Mouse (Mus musculus) CH12.LX (cell line): ENCODE measurements around the gene Trim39. TPM values are rescaled to one million over a fixed set of nuclear protein-coding genes. Genes with fewer than 3 reads are reported as not detected.

Experiments used
- DNase-seq: peaks from one replicate; pipeline ENCODE4 v3.0.0-alpha.2; 2013; ENCODE audit errors: extremely low read depth
- H3K27ac ChIP-seq: 2 replicates; pipeline ENCODE4 v1.5.1; 2012; ENCODE audit warnings: low read depth, mild to moderate bottlenecking, control low read depth, moderate library complexity; ENCODE audit not compliant: insufficient read depth
- H3K27me3 ChIP-seq: replicated peaks from 2 replicates; pipeline ENCODE3; 2012; ENCODE audit warnings: inconsistent platforms
- H3K36me3 ChIP-seq, 2 experiments: replicated peaks in 1 of 2; 2 replicates each; pipeline versions ENCODE3 to v1.6.1; 2012; ENCODE audit warnings: inconsistent platforms in 1 of 2, low read length in 1 of 2, mild to moderate bottlenecking in 1 of 2, mixed read lengths in 1 of 2, moderate library complexity in 1 of 2; ENCODE audit not compliant: control insufficient read depth in 1 of 2, insufficient read depth in 1 of 2
- H3K4me1 ChIP-seq, 2 experiments: 2 replicates each; pipeline ENCODE4 v1.6.1; 2012; ENCODE audit warnings: inconsistent platforms in 1 of 2, moderate library complexity in 1 of 2; ENCODE audit not compliant: insufficient read depth in 2 of 2, control insufficient read depth in 1 of 2
- H3K4me2 ChIP-seq: 2 replicates; pipeline ENCODE4 v1.6.1; 2012; ENCODE audit warnings: low read depth, mild to moderate bottlenecking, control low read depth; ENCODE audit not compliant: poor library complexity, insufficient read depth, severe bottlenecking
- H3K4me3 ChIP-seq, 3 experiments: fragments of 150-350 bp in 1 of 3; sonication (generic) in 1 of 3; replicated peaks in 1 of 3; 2 replicates each; pipeline versions ENCODE3 to v1.5.1; 2011 to 2012; ENCODE audit warnings: low read depth in 2 of 3, low read length in 2 of 3, mild to moderate bottlenecking in 2 of 3, moderate library complexity in 2 of 3, control low read depth in 1 of 3, improper control_type of control experiment in 1 of 3, inconsistent platforms in 1 of 3, mixed read lengths in 1 of 3; ENCODE audit not compliant: poor library complexity in 1 of 3
- H3K79me2 ChIP-seq: replicated peaks from 2 replicates; pipeline ENCODE4 v1.6.1; 2012; ENCODE audit warnings: mild to moderate bottlenecking, moderate library complexity; ENCODE audit not compliant: control insufficient read depth, poor library complexity, insufficient read depth, severe bottlenecking; ENCODE audit errors: extremely low read depth
- H3K9ac ChIP-seq: 2 replicates; pipeline ENCODE4 v1.6.1; 2012; ENCODE audit warnings: low read depth, mild to moderate bottlenecking, control low read depth, moderate library complexity; ENCODE audit not compliant: insufficient read depth
- H3K9me3 ChIP-seq: replicated peaks from 2 replicates; pipeline ENCODE3; 2012; ENCODE audit warnings: low read length, inconsistent platforms, mixed read lengths
- BHLHE40 ChIP-seq: IDR thresholded peaks from 2 replicates; pipeline ENCODE4 v1.6.1; 2011; ENCODE audit warnings: mild to moderate bottlenecking, low read depth, low read length, improper control_type of control experiment
- CTCF ChIP-seq, 2 experiments: IDR thresholded peaks in 1 of 2; conservative IDR thresholded peaks in 1 of 2; 2 replicates each; pipeline ENCODE4 v1.5.1; 2011 to 2012; ENCODE audit warnings: low read depth in 2 of 2, low read length in 2 of 2, improper control_type of control experiment in 1 of 2, inconsistent platforms in 1 of 2, mild to moderate bottlenecking in 1 of 2, moderate library complexity in 1 of 2
- EP300 ChIP-seq: IDR thresholded peaks from 2 replicates; pipeline ENCODE4 v1.6.1; 2011; ENCODE audit warnings: low read length, improper control_type of control experiment
- ETS1 ChIP-seq: conservative IDR thresholded peaks from 2 replicates; pipeline ENCODE4 v1.6.1; 2012; ENCODE audit warnings: low read depth, mild to moderate bottlenecking, inconsistent platforms, low read length, improper control_type of control experiment, moderate library complexity
- HCFC1 ChIP-seq: IDR thresholded peaks from 2 replicates; pipeline ENCODE4 v1.6.1; 2012; ENCODE audit warnings: low read depth, mild to moderate bottlenecking, inconsistent platforms, low read length, improper control_type of control experiment
- JUN ChIP-seq: IDR thresholded peaks from 2 replicates; pipeline ENCODE4 v1.6.1; 2011; ENCODE audit warnings: low read depth, mild to moderate bottlenecking, low read length, improper control_type of control experiment, moderate library complexity; ENCODE audit not compliant: insufficient read depth
- JUND ChIP-seq: conservative IDR thresholded peaks from 2 replicates; pipeline ENCODE4 v1.6.1; 2011; ENCODE audit warnings: low read depth, low read length, improper control_type of control experiment
- MAX ChIP-seq: IDR thresholded peaks from 2 replicates; pipeline ENCODE4 v1.6.1; 2011; ENCODE audit warnings: low read length, improper control_type of control experiment
- MAZ ChIP-seq: IDR thresholded peaks from 2 replicates; pipeline ENCODE4 v1.6.1; 2012; ENCODE audit warnings: low read depth, mild to moderate bottlenecking, inconsistent platforms, low read length, improper control_type of control experiment, moderate library complexity
- MEF2A ChIP-seq: IDR thresholded peaks from 2 replicates; pipeline ENCODE4 v1.6.1; 2014; ENCODE audit warnings: low read depth, mild to moderate bottlenecking, inconsistent platforms, low read length, improper control_type of control experiment, borderline replicate concordance
- MXI1 ChIP-seq: IDR thresholded peaks from 2 replicates; pipeline ENCODE4 v1.6.1; 2011; ENCODE audit warnings: mild to moderate bottlenecking, low read depth, low read length, improper control_type of control experiment
- MYC ChIP-seq: IDR thresholded peaks from 2 replicates; pipeline ENCODE4 v1.6.1; 2011; ENCODE audit warnings: low read depth, mild to moderate bottlenecking, improper control_type of control experiment, low read length
- PAX5 ChIP-seq: IDR thresholded peaks from 2 replicates; pipeline ENCODE4 v1.6.1; 2012; ENCODE audit warnings: low read length, inconsistent platforms, mixed read lengths
- POLR2A ChIP-seq: IDR thresholded peaks from 2 replicates; pipeline ENCODE4 v1.6.1; 2011; ENCODE audit warnings: low read depth, mild to moderate bottlenecking, improper control_type of control experiment, low read length
- RAD21 ChIP-seq: IDR thresholded peaks from 2 replicates; pipeline ENCODE4 v1.6.1; 2011; ENCODE audit warnings: low read depth, mild to moderate bottlenecking, low read length, improper control_type of control experiment, moderate library complexity
- SIN3A ChIP-seq: IDR thresholded peaks from 2 replicates; pipeline ENCODE4 v1.6.1; 2012; ENCODE audit warnings: low read length, improper control_type of control experiment, inconsistent platforms
- TCF12 ChIP-seq: IDR thresholded peaks from 2 replicates; pipeline ENCODE4 v1.6.1; 2014; ENCODE audit warnings: low read depth, mild to moderate bottlenecking, inconsistent platforms, low read length, improper control_type of control experiment
- ZC3H11A ChIP-seq: IDR thresholded peaks from 2 replicates; pipeline ENCODE4 v1.6.1; 2012; ENCODE audit warnings: low read depth, mild to moderate bottlenecking, inconsistent platforms, low read length, improper control_type of control experiment
- ZKSCAN1 ChIP-seq: IDR thresholded peaks from 2 replicates; pipeline ENCODE4 v1.6.1; 2012; ENCODE audit warnings: low read depth, inconsistent platforms, low read length, improper control_type of control experiment, borderline replicate concordance
- ZMIZ1 ChIP-seq: IDR thresholded peaks from 2 replicates; pipeline ENCODE4 v1.6.1; 2012; ENCODE audit warnings: low read depth, mild to moderate bottlenecking, inconsistent platforms, low read length, improper control_type of control experiment
- dilution Hi-C: fragments of 300-500 bp; cut with MboI; formaldehyde crosslinking; loops from 2 replicates; pipeline ENCODE4 v1.14.3; 2020; ENCODE audit warnings: low sequenced_read_pairs; ENCODE audit not compliant: extremely low pct_unique_long_range_greater_than_20kb, extremely low pct_ligation_motif_present
- in situ Hi-C: fragments of 300-500 bp; cut with MboI; formaldehyde crosslinking; loops from 3 replicates; pipeline ENCODE4 v1.14.3; 2019; ENCODE audit warnings: low sequenced_read_pairs, low pct_ligation_motif_present, low pct_unique_long_range_greater_than_20kb, mixed read lengths
- polyA plus RNA-seq: library from polyadenylated mRNA; unstranded; fragments of >175 nt; gene quantifications from 2 replicates; pipeline ENCODE4 v1.2.1, GENCODE M21; 2012; ENCODE audit warnings: low read depth; ENCODE audit not compliant: insufficient read length
- total RNA-seq, 2 experiments: library from RNA; depleted of rRNA; stranded (reverse); fragments of 300-350 nt in 1 of 2; fragments of >200 nt in 1 of 2; gene quantifications; 2 replicates each; pipeline ENCODE4 v1.2.3; 2012 to 2014

Gene Trim39
- total and polyA plus RNA-seq, 3 experiments, result 10.4 to 14.2 (median 11.1) TPM

DNA sequence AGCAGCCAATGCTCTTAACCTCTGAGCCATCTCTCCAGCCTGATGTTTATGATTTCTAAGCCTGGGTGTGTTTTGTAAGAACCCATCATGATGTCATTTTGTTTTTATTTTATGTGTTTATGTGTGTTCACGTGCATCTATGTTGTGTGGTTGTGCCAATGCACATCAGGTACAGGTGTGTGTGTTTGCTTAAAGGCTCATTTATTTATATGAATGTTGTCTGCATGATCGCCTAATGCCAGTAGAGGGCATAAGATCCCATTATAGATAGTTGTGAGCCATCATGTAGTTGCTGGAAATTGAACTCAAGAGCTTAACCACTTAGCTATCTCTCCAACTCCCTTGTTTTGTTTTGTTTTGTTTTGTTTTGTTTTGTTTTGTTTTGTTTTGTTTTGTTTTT, 26.3 kb downstream of the Trim39 start:
- no peak overlapping the region for H3K27ac ChIP-seq
- peaks cover 14% of the 10 kb centered on the region for H3K27me3 ChIP-seq
- DNase-seq, result no peak

GRCm38 (mm10) chr17:36244031-36244430, 28.0 kb downstream of the Trim39 start:
- in situ Hi-C loops, result no loop called here
- H3K36me3 ChIP-seq, result no peaks in the 10 kb centered on the region
- peaks cover 20% of the 10 kb centered on the region for H3K27me3 ChIP-seq
- dilution Hi-C loops, result no loop called here
- H3K9ac ChIP-seq, result no peak overlapping the region
- no peak overlapping the region for H3K27ac ChIP-seq
- peak in 1 of 2 experiments; percentile 19; a peak in 1 of 4 replicates for TF ChIP-seq CTCF (conservative IDR thresholded peaks at IDR 0.05 in 1 of 2, IDR thresholded peaks at IDR 0.05 in 1 of 2; ENCODE audit: low read depth in 2 of 2, low read length in 2 of 2)
- TF ChIP-seq ZMIZ1, result no peak
- H3K9me3 ChIP-seq, result no peaks in the 10 kb centered on the region
- H3K4me1 ChIP-seq, result no peaks in the 10 kb centered on the region
- H3K79me2 ChIP-seq, result no peaks in the 10 kb centered on the region
- no peak for DNase-seq
- no peak overlapping the region for H3K4me2 ChIP-seq
- no peak overlapping the region for H3K4me3 ChIP-seq

More for the DNA sequence above, 26.3 kb downstream of the Trim39 start:
- H3K36me3 ChIP-seq, result no peaks in the 10 kb centered on the region
- dilution Hi-C loops, result no loop called here
- H3K4me1 ChIP-seq, result no peaks in the 10 kb centered on the region
- in situ Hi-C loops, result no loop called here
- no peak overlapping the region for H3K4me2 ChIP-seq
- no peak overlapping the region for H3K9ac ChIP-seq
- no peaks in the 10 kb centered on the region for H3K79me2 ChIP-seq
- H3K9me3 ChIP-seq, result no peaks in the 10 kb centered on the region
- no peak overlapping the region for H3K4me3 ChIP-seq
- TF ChIP-seq BHLHE40, result 0 out of 2 replicates have a peak, but pooled peaks have one; percentile 15
- no peak for TF ChIP-seq ZKSCAN1
- TF ChIP-seq CTCF (conservative IDR thresholded peaks at IDR 0.05 in 1 of 2, IDR thresholded peaks at IDR 0.05 in 1 of 2; ENCODE audit: low read depth in 2 of 2, low read length in 2 of 2), result peak in 1 of 2 experiments; percentile 33; a peak in 2 of 4 replicates

- no peak for DNase-seq
- Histone ChIP-seq H3K79me2 (no peaks in the 10 kb centered on the region), H3K27me3 (peaks cover 50% of the 10 kb centered on the region), H3K4me2 (peak overlapping the region; percentile 93), H3K4me1 (peaks cover 3 to 4% of the 10 kb centered on the region in 2 experiments; a peak in 2 of 4 replicates), H3K9me3 (no peaks in the 10 kb centered on the region), H3K4me3 (no peak overlapping the region), H3K9ac (no peak overlapping the region), H3K27ac (no peak overlapping the region), H3K36me3 (no peaks in the 10 kb centered on the region)
- in situ Hi-C loops (no loop called here), dilution Hi-C loops (no loop called here)
- TF ChIP-seq POLR2A, result no peak
- no peak for TF ChIP-seq EP300
- TF ChIP-seq TCF12, result no peak
- no peak for TF ChIP-seq SIN3A
- TF ChIP-seq ZMIZ1, result no peak
- no peak for TF ChIP-seq ZC3H11A
- TF ChIP-seq JUND, result no peak
- TF ChIP-seq PAX5, result no peak
- no peak for TF ChIP-seq MXI1
- no peak for TF ChIP-seq ZKSCAN1
- no peak for TF ChIP-seq HCFC1
- no peak for TF ChIP-seq RAD21
- no peak for TF ChIP-seq ETS1
- TF ChIP-seq JUN, result no peak
- no peak for TF ChIP-seq MAX
- no peak for TF ChIP-seq BHLHE40
- no peak for TF ChIP-seq MEF2A
- no peak for TF ChIP-seq MAZ
- TF ChIP-seq MYC, result no peak
Observed at GRCm38 (mm10) chr17:36240637-36241213, 31.3 kb downstream of the Trim39 start.
